Mouse (Mus musculus): ENCODE results near the gene Nme3. TPM values are rescaled to one million over a fixed set of nuclear protein-coding genes. Genes with fewer than 3 reads are reported as not detected.

The Nme3 gene
- polyA plus RNA-seq, 1 experiment from 2014 or later: 76.1 TPM

GRCm38 (mm10) chr17:24886932-24887271, 9.4 kb upstream of the Nme3 start:
- under 1% methylated on average over 18 of the region's 18 CpGs for WGBS
- Histone ChIP-seq H3K27me3 (replicated peaks; ENCODE audit: control insufficient read depth, insufficient read depth, low read length) (no peaks in the 10 kb centered on the region), H3K4me1 (replicated peaks; ENCODE audit: control insufficient read depth, insufficient read depth, low read length) (peaks cover 24% of the 10 kb centered on the region), H3K4me2 (ENCODE audit: low read length) (peak overlapping the region; percentile 94), H3K27ac (ENCODE audit: low read length) (peak overlapping the region; percentile 57), H3K36me3 (ENCODE audit: control insufficient read depth, insufficient read depth) (peaks cover 16% of the 10 kb centered on the region), H3K9ac (replicated peaks; ENCODE audit: low read depth, low read length) (peak overlapping the region; percentile 89), H3K4me3 (replicated peaks; ENCODE audit: low read length) (peak overlapping the region; percentile 86), H3K9me3 (ENCODE audit: control insufficient read depth, low read length) (no peaks in the 10 kb centered on the region)
- peak; percentile 29 for ATAC-seq

GRCm38 (mm10) chr17:24887291-24888080, 8.8 kb upstream of the Nme3 start:
- no peak for ATAC-seq
- Histone ChIP-seq H3K4me1 (replicated peaks; ENCODE audit: control insufficient read depth, insufficient read depth, low read length) (peaks cover 24% of the 10 kb centered on the region), H3K4me3 (replicated peaks; ENCODE audit: low read length) (peak overlapping the region; percentile 86), H3K9ac (replicated peaks; ENCODE audit: low read depth, low read length) (peak overlapping the region; percentile 89), H3K9me3 (ENCODE audit: control insufficient read depth, low read length) (no peaks in the 10 kb centered on the region), H3K27me3 (replicated peaks; ENCODE audit: control insufficient read depth, insufficient read depth, low read length) (no peaks in the 10 kb centered on the region), H3K27ac (ENCODE audit: low read length) (no peak overlapping the region), H3K4me2 (ENCODE audit: low read length) (peak overlapping the region; percentile 94), H3K36me3 (ENCODE audit: control insufficient read depth, insufficient read depth) (peaks cover 18% of the 10 kb centered on the region)
- WGBS: 65% methylated on average over 18 of the region's 18 CpGs

- ATAC-seq: no peak
- no peaks in the 10 kb centered on the region for H3K9me3 ChIP-seq (ENCODE audit: control insufficient read depth, low read length)
- H3K4me1 ChIP-seq (replicated peaks; ENCODE audit: control insufficient read depth, insufficient read depth, low read length): peaks cover 26% of the 10 kb centered on the region
- H3K4me2 ChIP-seq (ENCODE audit: low read length): no peak overlapping the region
- WGBS: 92% methylated on average over 3 of the region's 3 CpGs
- H3K9ac ChIP-seq (replicated peaks; ENCODE audit: low read depth, low read length): no peak overlapping the region
- H3K36me3 ChIP-seq (ENCODE audit: control insufficient read depth, insufficient read depth): peaks cover 22% of the 10 kb centered on the region
- H3K4me3 ChIP-seq (replicated peaks; ENCODE audit: low read length): no peak overlapping the region
- H3K27me3 ChIP-seq (replicated peaks; ENCODE audit: control insufficient read depth, insufficient read depth, low read length): no peaks in the 10 kb centered on the region
- H3K27ac ChIP-seq (ENCODE audit: low read length): no peak overlapping the region
These were observed 7.4 kb upstream of the Nme3 start for GRCm38 (mm10) chr17:24888862-24889261.

GRCm38 (mm10) chr17:24890151-24891092, 5.9 kb upstream of the Nme3 start:
- no peak overlapping the region for H3K4me2 ChIP-seq (ENCODE audit: low read length)
- WGBS: 86% methylated on average over 19 of the region's 19 CpGs
- H3K27ac ChIP-seq (ENCODE audit: low read length): no peak overlapping the region
- H3K4me1 ChIP-seq (replicated peaks; ENCODE audit: control insufficient read depth, insufficient read depth, low read length): peaks cover 28% of the 10 kb centered on the region
- H3K4me3 ChIP-seq (replicated peaks; ENCODE audit: low read length): no peak overlapping the region
- no peak for ATAC-seq
- H3K27me3 ChIP-seq (replicated peaks; ENCODE audit: control insufficient read depth, insufficient read depth, low read length): no peaks in the 10 kb centered on the region
- no peaks in the 10 kb centered on the region for H3K9me3 ChIP-seq (ENCODE audit: control insufficient read depth, low read length)
- H3K9ac ChIP-seq (replicated peaks; ENCODE audit: low read depth, low read length): no peak overlapping the region
- peaks cover 22% of the 10 kb centered on the region for H3K36me3 ChIP-seq (ENCODE audit: control insufficient read depth, insufficient read depth)

GRCm38 (mm10) chr17:24891321-24891720, 5.0 kb upstream of the Nme3 start:
- H3K9ac ChIP-seq (replicated peaks; ENCODE audit: low read depth, low read length): no peak overlapping the region
- H3K36me3 ChIP-seq (ENCODE audit: control insufficient read depth, insufficient read depth): peaks cover 22% of the 10 kb centered on the region
- no peak overlapping the region for H3K4me3 ChIP-seq (replicated peaks; ENCODE audit: low read length)
- ATAC-seq: no peak
- peaks cover 31% of the 10 kb centered on the region for H3K4me1 ChIP-seq (replicated peaks; ENCODE audit: control insufficient read depth, insufficient read depth, low read length)
- H3K4me2 ChIP-seq (ENCODE audit: low read length): no peak overlapping the region
- no peak overlapping the region for H3K27ac ChIP-seq (ENCODE audit: low read length)
- H3K9me3 ChIP-seq (ENCODE audit: control insufficient read depth, low read length): no peaks in the 10 kb centered on the region
- H3K27me3 ChIP-seq (replicated peaks; ENCODE audit: control insufficient read depth, insufficient read depth, low read length): no peaks in the 10 kb centered on the region
- 84% methylated on average over 13 of the region's 13 CpGs for WGBS

- H3K4me2 ChIP-seq (ENCODE audit: low read length): no peak overlapping the region
- no peak overlapping the region for H3K4me3 ChIP-seq (replicated peaks; ENCODE audit: low read length)
- no peaks in the 10 kb centered on the region for H3K27me3 ChIP-seq (replicated peaks; ENCODE audit: control insufficient read depth, insufficient read depth, low read length)
- H3K9me3 ChIP-seq (ENCODE audit: control insufficient read depth, low read length): no peaks in the 10 kb centered on the region
- no peak for ATAC-seq
- no peak overlapping the region for H3K27ac ChIP-seq (ENCODE audit: low read length)
- peaks cover 22% of the 10 kb centered on the region for H3K36me3 ChIP-seq (ENCODE audit: control insufficient read depth, insufficient read depth)
- peaks cover 34% of the 10 kb centered on the region for H3K4me1 ChIP-seq (replicated peaks; ENCODE audit: control insufficient read depth, insufficient read depth, low read length)
- WGBS: 87% methylated on average over 12 of the region's 12 CpGs
- H3K9ac ChIP-seq (replicated peaks; ENCODE audit: low read depth, low read length): no peak overlapping the region
These were observed 3.5 kb upstream of the Nme3 start for GRCm38 (mm10) chr17:24892785-24893184.

- H3K4me2 ChIP-seq (ENCODE audit: low read length): no peak overlapping the region
- H3K36me3 ChIP-seq (ENCODE audit: control insufficient read depth, insufficient read depth): peaks cover 22% of the 10 kb centered on the region
- 98% methylated on average over 2 of the region's 2 CpGs for WGBS
These were observed 3.0 kb upstream of the Nme3 start for GRCm38 (mm10) chr17:24893276-24893675.

GRCm38 (mm10) chr17:24894061-24894994, 2.0 kb upstream of the Nme3 start:
- ATAC-seq: no peak
- peaks cover 29% of the 10 kb centered on the region for H3K36me3 ChIP-seq (ENCODE audit: control insufficient read depth, insufficient read depth)
- peak overlapping the region; percentile 87 for H3K4me3 ChIP-seq (replicated peaks; ENCODE audit: low read length)
- H3K9ac ChIP-seq (replicated peaks; ENCODE audit: low read depth, low read length): peak overlapping the region; percentile 84
- H3K4me2 ChIP-seq (ENCODE audit: low read length): peak overlapping the region; percentile 92
- WGBS: 11% methylated on average over 31 of the region's 31 CpGs
- H3K4me1 ChIP-seq (replicated peaks; ENCODE audit: control insufficient read depth, insufficient read depth, low read length): peaks cover 31% of the 10 kb centered on the region
- no peaks in the 10 kb centered on the region for H3K27me3 ChIP-seq (replicated peaks; ENCODE audit: control insufficient read depth, insufficient read depth, low read length)
- peak overlapping the region; percentile 77 for H3K27ac ChIP-seq (ENCODE audit: low read length)
- no peaks in the 10 kb centered on the region for H3K9me3 ChIP-seq (ENCODE audit: control insufficient read depth, low read length)

More at GRCm38 (mm10) chr17:24893276-24893675, 3.0 kb upstream of the Nme3 start:
- no peaks in the 10 kb centered on the region for H3K9me3 ChIP-seq (ENCODE audit: control insufficient read depth, low read length)
- no peaks in the 10 kb centered on the region for H3K27me3 ChIP-seq (replicated peaks; ENCODE audit: control insufficient read depth, insufficient read depth, low read length)
- peaks cover 31% of the 10 kb centered on the region for H3K4me1 ChIP-seq (replicated peaks; ENCODE audit: control insufficient read depth, insufficient read depth, low read length)
- H3K4me3 ChIP-seq (replicated peaks; ENCODE audit: low read length): no peak overlapping the region
- ATAC-seq: no peak
- H3K9ac ChIP-seq (replicated peaks; ENCODE audit: low read depth, low read length): no peak overlapping the region
- H3K27ac ChIP-seq (ENCODE audit: low read length): no peak overlapping the region

All from forebrain, embryonic 16.5 days (tissue).